Mouse (Mus musculus) 416B (cell line): Measurements from ENCODE around the gene Pdhb.

Source experiments
- DNase-seq: peaks from one replicate; pipeline ENCODE4 v3.0.0; 2011; ENCODE audit warnings: low read depth

Gene Pdhb

GRCm38 (mm10) chr14:8190556-8190955 lies 17.7 kb upstream of the Pdhb start:
- DNase-seq: no peak

DNA sequence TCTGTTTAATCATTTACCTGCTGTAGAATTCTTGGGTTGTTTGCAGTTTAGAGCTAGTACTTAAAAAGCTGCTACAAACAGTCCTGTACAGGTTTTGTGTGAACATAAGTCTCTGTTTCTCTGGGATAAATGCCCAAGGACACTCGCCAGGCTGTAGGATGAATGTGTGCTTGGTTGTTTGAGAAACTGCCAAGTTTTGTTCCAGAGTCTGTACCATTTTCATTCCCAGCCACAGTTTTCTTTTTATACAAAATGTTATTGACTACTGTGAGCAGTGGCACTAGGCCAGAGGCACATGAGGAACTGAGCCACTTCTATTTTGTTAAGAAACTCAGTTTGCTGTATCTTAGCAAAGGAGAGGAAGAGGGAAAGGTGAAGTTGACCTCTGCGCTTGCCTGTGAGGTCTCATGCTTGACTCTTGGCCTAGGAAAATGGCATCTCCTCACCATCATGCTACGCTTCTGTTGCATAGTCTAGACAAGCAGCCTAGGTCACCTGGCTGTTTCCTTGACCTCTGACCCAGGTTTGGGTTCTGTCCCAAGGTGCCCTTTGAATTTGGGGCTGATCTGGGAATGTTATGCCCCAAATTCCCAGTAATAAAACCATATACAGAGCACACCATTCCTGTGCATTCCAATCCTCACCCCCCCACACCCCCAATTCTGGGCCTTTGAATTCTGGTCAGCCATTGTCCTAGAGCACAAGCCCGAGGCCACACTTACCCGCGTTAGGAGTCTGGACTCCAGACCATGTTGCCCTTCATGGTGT lies 13.6 kb upstream of the Pdhb start:
- DNase-seq: no peak

DNA sequence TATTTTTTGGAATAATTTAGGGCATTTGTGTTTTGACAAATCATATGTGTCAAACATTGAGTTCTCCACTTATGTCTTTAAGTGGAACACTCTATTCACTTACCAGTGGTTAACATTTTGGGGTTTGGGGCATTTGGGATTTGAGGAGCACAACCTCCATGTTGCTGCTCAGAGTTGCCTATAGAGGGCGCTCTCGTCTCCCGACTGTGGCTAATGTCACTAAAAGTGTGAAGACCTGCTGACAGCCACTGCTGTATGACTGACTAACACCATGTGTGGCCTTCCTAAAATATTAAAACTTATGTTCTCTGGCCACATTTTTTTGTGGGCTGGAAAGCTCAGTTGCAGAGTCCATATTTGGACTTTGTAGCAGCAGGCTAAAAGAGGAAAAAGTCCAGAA lies 10.5 kb upstream of the Pdhb start:
- DNase-seq: peak; percentile 24

DNA sequence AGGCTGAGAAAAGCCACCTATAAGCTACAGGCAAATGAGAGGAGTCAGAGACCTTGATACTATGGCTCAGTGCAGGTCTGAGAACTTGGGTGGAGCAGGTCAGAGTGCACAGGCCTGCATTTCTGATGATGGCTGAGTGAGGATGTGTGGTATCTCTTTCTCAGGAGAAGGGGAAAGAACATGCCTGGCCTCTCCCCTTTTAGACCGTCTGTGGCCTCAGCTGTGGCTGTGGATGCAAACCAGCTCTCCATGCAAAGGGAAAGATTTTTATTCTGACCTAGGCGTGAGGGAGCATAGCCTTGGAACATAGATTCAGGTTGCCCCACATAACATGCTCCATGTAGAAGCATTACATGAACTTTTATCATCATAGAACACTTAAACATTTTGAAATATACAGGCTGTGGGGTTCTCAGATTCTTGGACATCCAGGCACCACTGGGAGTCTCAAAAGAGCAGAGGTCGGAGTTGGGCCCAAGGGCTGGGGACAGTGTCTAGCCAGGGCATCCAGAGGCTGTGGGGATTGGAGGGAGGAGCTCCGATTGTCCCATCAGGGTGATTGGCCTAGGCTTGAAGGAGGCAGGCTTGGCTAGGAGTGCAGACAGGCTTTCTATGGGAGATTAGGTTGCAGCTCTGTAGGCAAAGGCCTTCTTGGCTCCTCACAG lies 7.7 kb upstream of the Pdhb start:
- no peak for DNase-seq

GRCm38 (mm10) chr14:8176251-8176650 lies 3.4 kb upstream of the Pdhb start:
- peak; percentile 54 for DNase-seq

GRCm38 (mm10) chr14:8174634-8175033 lies 1.8 kb upstream of the Pdhb start:
- DNase-seq: peak; percentile 38

GRCm38 (mm10) chr14:8173542-8174250 lies 871 bp upstream of the Pdhb start:
- DNase-seq: peak; percentile 80

GRCm38 (mm10) chr14:8164463-8164862 lies 8.4 kb downstream of the Pdhb start:
- DNase-seq: no peak

DNA sequence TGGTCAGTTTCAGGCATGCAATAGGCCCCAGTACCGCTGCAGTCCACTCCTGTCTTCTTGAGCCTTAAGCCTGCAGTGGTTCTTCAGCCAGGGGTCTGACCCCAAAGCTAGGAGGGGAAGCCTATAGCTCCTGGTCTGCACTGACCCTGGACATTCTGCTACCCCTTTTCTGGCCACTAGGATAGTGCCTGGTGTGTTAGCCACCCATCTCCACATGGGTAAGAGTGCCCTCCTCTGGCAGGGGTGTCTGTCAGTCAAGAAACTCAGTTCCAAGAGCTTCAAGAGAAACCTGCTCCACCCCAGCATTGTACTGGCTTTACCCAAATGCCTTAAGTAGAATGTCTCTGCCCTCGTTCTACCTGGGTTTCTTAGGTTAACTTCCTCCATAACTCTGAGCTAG lies 11.0 kb downstream of the Pdhb start:
- DNase-seq: peak; percentile 42

DNA sequence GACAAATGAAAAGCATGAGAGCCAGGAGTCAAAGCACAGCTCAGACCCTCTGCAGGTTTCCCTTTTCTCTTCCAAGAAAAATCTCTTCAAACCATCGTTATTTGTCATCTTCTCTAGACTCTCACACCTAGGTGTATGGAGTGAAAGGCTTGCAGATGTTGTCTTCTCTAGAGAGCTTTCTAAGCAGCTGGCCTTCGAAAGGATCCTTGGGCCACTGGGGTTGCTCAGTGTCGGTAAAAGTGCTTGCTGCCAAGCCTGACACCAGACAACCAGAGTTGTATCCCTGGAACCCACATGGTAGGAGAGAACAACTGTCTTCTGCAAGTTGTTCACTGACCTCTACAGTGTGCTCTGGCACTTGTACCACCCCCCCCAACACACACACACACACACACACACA lies 13.7 kb downstream of the Pdhb start:
- no peak for DNase-seq

DNA sequence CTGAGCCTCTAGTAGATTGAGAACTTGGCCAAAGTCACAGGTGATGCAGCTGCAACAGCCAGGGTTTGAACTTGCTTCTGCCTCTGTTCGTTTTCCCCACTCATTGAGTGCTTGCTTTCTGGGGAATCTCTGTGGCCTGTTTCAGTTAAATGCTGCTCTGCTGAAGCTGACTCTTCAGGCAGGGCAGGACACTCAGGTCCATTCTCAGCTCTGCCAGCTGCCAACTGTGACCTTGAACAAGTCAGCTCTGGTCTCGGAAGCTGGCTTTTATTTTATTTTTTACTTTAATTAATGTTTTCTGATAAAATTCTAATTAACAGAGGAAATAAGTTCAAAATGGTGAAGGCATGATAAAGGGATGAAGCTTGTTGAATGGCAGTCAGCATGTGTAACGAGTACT lies 14.1 kb downstream of the Pdhb start:
- DNase-seq: no peak

- DNase-seq: peak; percentile 44
Measured at GRCm38 (mm10) chr14:8156947-8157346, 15.9 kb downstream of the Pdhb start.

- DNase-seq: peak; percentile 65
Measured at GRCm38 (mm10) chr14:8154072-8154471, 18.8 kb downstream of the Pdhb start.

DNA sequence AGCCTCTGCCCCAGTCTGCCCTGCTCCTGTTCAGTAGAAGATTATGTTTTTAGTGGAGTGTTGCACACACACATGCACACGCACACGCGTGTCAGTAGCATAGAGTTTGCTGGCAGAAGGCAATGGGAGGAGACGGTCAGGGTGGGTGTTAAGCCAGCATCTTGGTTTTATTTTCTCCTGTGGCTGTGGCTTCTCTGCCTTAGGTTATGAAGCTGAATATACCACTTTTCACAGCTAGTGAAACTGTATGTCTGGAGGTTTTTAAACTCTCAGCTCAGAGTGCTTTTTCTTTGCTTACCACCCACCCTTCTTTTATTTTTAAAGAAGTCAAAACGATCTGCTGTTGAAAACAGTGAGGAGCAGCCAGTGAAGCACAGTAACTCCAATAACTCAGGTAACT lies 21.1 kb downstream of the Pdhb start:
- DNase-seq: no peak

DNA sequence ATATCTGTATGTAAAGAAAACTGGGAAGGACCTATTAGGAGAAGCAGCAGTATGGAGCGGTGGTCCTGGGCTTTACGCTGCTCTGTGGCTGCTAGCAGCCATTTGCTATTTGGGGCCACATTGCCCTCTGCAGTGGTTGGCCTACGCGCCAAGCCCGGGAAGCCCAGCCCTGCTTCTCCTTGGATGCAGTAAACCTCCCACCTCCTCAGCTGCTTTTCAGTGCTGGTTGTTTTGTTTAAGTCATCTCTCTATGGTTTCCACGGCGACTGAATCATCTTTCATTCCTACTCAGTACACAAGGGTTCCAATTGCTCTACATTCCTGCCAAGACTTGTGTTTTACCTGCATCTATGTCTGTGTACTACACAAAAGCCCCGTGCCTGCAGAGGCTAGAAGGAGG lies 24.0 kb downstream of the Pdhb start:
- DNase-seq: no peak

DNA sequence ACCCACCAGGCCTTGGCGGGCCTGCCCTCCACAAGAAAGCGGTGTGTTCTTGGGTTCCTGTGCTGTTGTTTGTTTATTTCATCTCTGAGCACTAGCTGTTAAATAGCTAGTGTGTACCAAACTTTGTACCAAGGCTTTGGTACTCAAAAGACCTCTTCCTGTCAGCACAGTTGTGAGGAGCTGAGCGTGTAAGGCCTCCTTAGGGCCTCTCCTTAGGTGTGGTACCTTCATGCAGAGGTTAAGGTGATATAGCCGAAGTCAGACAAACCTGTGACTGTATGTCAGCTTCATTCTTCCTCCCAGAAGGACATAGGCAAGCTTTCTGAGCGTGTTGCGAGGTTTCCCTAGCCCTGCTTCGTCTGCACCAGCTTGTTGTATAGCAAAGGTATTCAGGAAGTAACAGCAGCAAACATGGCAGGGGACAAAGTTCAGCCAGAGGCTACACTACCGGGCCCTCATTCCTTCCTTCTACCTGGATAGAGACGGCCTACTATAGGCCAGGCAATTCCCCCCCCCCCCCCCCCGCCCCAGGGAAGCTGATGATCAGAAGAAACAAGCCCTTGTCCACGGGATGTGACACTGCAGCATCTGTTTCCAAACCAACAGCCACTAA lies 26.1 kb downstream of the Pdhb start:
- DNase-seq: no peak

DNA sequence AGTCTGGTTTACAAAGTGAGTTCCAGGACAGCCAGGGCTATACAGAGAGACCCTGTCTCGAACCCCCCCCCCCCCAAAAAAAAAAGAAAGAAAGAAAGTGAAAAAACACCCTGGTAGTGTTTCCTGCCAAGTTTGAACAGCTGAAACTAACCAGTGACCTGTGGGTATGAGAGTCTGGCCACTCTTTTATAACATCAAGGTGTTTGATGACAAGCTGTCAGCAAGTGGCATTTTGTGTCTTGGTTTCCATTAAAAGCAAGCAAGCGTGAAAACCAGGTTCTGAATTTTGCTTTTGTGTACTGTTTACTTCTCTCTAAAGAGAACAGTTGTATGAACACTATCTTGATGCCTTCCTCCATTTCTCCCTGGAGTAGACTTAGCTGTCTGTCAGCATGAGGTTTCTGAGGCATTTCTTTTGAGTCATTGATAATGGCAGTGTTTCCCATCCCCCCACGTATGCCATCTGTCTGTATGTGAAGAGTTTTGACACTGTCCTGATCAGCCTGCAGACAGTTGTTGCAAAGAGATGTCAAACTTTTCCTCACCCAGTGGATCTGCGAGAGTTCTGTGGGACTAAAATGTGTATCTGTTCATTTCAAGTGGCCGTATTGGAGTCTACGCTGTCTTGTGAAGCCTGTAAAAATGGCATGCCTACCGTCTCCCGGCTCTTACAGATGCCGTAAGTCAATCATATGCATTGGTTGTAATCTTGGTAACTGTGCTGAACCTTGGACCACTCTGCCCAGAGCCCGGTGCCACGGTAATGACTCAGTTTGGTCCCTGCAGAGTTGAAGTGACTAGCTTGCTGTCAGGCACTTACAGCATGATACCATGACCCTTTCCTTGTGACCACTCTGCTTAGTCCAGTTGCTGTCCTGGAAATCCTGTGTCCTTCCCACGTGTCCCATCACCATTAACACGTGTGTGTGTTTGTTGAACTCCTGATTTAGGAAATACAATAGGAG lies 26.9 kb downstream of the Pdhb start:
- DNase-seq: no peak

GRCm38 (mm10) chr14:8141131-8141530 lies 31.7 kb downstream of the Pdhb start:
- DNase-seq: no peak

- DNase-seq: no peak
Measured at GRCm38 (mm10) chr14:8139724-8140710, 32.8 kb downstream of the Pdhb start.

- DNase-seq: no peak
Measured at GRCm38 (mm10) chr14:8135130-8135529, 37.7 kb downstream of the Pdhb start.
